In genomic region chr7:68117981-68118380, GRCm38 (mm10) we compare ENCODE assay signal across 27 mouse cellular contexts.
DNase-seq lines count a peak whose midpoint lies in the region; ATAC-seq lines count a peak whose summit lies in the region.
"Had no signal": no experiment of that assay in that cellular context is flagged by ENCODE, and none has a peak within 500 bp of the region (broad histone marks: within the 10 kb centered on the region; RNA-seq: fewer than 3 reads in every experiment).

No protein-coding gene starts in this region.

- H3K4me2 ChIP-seq in kidney, embryonic 15.5 days = no peak overlapping the region
- no peak overlapping the region for H3K4me2 ChIP-seq in limb, embryonic 11.5 days (ENCODE audit: low read depth, severe bottlenecking)
- H3K4me2 ChIP-seq: embryonic facial prominence, embryonic 13.5 days; heart, embryonic 15.5 days; liver, embryonic 12.5 days; midbrain, embryonic 11.5 days; stomach, embryonic 15.5 days had no signal

- no peak overlapping the region for H3K9ac ChIP-seq in kidney, embryonic 15.5 days
- no peak overlapping the region for H3K9ac ChIP-seq in limb, embryonic 11.5 days (ENCODE audit: low read length)
- H3K9ac ChIP-seq: embryonic facial prominence, embryonic 13.5 days; heart, embryonic 15.5 days; liver, embryonic 12.5 days; stomach, embryonic 15.5 days had no signal

- WGBS in kidney, embryonic 15.5 days = 43% methylated on average over 2 of the region's 2 CpGs
- 21% methylated on average over 2 of the region's 2 CpGs for WGBS in limb, embryonic 11.5 days

- DNase-seq in kidney, adult 8-10 months = no peak
- peak; percentile 80 for DNase-seq in Muller cell, postnatal 12 days (ENCODE audit: inconsistent ontology term)
- DNase-seq in brain, adult 2 months (ENCODE audit: low read depth, low spot score) = peak; percentile 31
- DNase-seq in limb, embryonic 11.5 days (ENCODE audit: low spot score) = no peak
- DNase-seq in embryo, embryonic 11 days = no peak
- no peak for DNase-seq in heart, adult 9 months (ENCODE audit: low spot score in 2 of 2)
- no peak for DNase-seq in cerebellum, adult 18-20 months
- DNase-seq: adrenal gland, postnatal 10 days; cerebellum, adult 9-11 months; gastrocnemius, postnatal 36 days; heart, postnatal 4 days; kidney, postnatal 4 days; lung, adult 18-20 months; lung, postnatal 10 days; right cerebral cortex, adult 18-20 months; right cerebral cortex, postnatal 4 days; thymus, postnatal 25 days had no signal

- H3K27me3 ChIP-seq in kidney, embryonic 15.5 days = no peaks in the 10 kb centered on the region
- no peaks in the 10 kb centered on the region for H3K27me3 ChIP-seq in limb, embryonic 11.5 days (ENCODE audit: control insufficient read depth, insufficient read depth, low read length)
- H3K27me3 ChIP-seq: embryonic facial prominence, embryonic 13.5 days; heart, embryonic 15.5 days; stomach, embryonic 15.5 days had no signal

- H3K9me3 ChIP-seq in kidney, embryonic 15.5 days (replicated peaks) = no peaks in the 10 kb centered on the region
- no peaks in the 10 kb centered on the region for H3K9me3 ChIP-seq in limb, embryonic 11.5 days (ENCODE audit: control insufficient read depth, low read length)
- H3K9me3 ChIP-seq: embryonic facial prominence, embryonic 13.5 days; heart, embryonic 15.5 days; liver, embryonic 12.5 days; stomach, embryonic 15.5 days had no signal

- peak overlapping the region; percentile 83 for H3K27ac ChIP-seq in kidney, embryonic 15.5 days
- peak overlapping the region; percentile 68 for H3K27ac ChIP-seq in limb, embryonic 11.5 days (replicated peaks; ENCODE audit: low read depth, low read length)
- H3K27ac ChIP-seq: heart, embryonic 15.5 days; left cerebral cortex, adult 2 months; liver, embryonic 12.5 days; stomach, embryonic 15.5 days had no signal

- peaks cover 58% of the 10 kb centered on the region for H3K4me1 ChIP-seq in kidney, embryonic 15.5 days
- peaks cover 33% of the 10 kb centered on the region for H3K4me1 ChIP-seq in limb, embryonic 11.5 days (ENCODE audit: control insufficient read depth, insufficient read depth, low read length)

- 0 out of 2 replicates have a peak, but pooled peaks cover 3% of the 10 kb centered on the region for H3K36me3 ChIP-seq in kidney, embryonic 15.5 days
- no peaks in the 10 kb centered on the region for H3K36me3 ChIP-seq in limb, embryonic 11.5 days (ENCODE audit: control insufficient read depth, insufficient read depth, low read length)
- H3K36me3 ChIP-seq: heart, embryonic 15.5 days; liver, embryonic 12.5 days had no signal

- ATAC-seq in kidney, embryonic 15.5 days (replicated peaks; ENCODE audit: low FRiP score) = no peak
- ATAC-seq in limb, embryonic 11.5 days (ENCODE audit: insufficient number of reproducible peaks, low FRiP score, low TSS enrichment, low read depth) = no peak
- ATAC-seq: forebrain, embryonic 14.5 days; intestine, postnatal 0 days; liver, embryonic 12.5 days had no signal

- H3K4me3 ChIP-seq in kidney, embryonic 15.5 days (replicated peaks) = no peak overlapping the region
- no peak overlapping the region for H3K4me3 ChIP-seq in limb, embryonic 11.5 days (ENCODE audit: low read depth, low read length)
- H3K4me3 ChIP-seq: embryonic facial prominence, embryonic 13.5 days; erythroblast, embryonic 14.5 days; heart, embryonic 15.5 days; left cerebral cortex, adult 2 months; liver, embryonic 12.5 days; stomach, embryonic 15.5 days had no signal

Comparison
In these comparisons a context has a peak if more than half of its experiments do, and no peak if none do; other contexts are left out.
1. DNase-seq: peak in Muller cell, postnatal 12 days (single experiment) and brain, adult 2 months (single experiment); none in kidney, adult 8-10 months (0 of 2), limb, embryonic 11.5 days (single experiment), embryo, embryonic 11 days (single experiment), heart, adult 9 months (0 of 2) and cerebellum, adult 18-20 months (0 of 2).